Mouse (Mus musculus) spleen, postnatal 10 days (tissue): ENCODE measurements around the gene Rhoh.

Source experiments
- DNase-seq, 2 experiments: peaks; one replicate each; pipeline ENCODE4 v3.0.0; 2021 to 2022; ENCODE audit warnings: low spot score in 2 of 2

Rhoh gene

DNA sequence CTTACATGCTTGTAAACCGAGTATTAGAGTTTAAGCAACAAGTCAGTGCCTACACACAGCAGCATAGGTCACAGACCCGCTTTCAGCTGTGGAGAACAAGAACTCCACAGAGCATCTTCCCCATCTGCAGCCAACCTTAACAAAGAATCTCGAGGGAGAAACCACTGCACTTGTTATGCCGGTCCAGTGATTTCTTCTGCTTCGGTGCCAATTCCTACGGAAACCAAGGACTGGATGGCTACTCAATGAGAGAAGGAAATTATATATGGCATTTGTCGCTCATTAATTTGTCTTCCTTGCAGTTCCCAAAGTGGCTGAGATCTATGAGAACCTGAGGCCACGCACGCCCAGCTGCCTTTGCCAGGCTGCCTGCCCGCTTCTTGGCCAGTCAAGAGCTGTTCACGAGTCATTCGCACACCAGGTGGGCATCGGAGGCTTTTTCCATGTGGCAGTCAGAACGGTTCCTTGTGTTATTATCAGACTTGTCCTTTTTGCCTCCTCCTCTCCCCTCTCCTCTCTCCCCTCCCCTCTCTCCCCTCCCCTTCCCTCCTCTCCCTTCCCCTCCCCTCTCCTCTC lies 30.3 kb downstream of the Rhoh start:
- DNase-seq: no peak

DNA sequence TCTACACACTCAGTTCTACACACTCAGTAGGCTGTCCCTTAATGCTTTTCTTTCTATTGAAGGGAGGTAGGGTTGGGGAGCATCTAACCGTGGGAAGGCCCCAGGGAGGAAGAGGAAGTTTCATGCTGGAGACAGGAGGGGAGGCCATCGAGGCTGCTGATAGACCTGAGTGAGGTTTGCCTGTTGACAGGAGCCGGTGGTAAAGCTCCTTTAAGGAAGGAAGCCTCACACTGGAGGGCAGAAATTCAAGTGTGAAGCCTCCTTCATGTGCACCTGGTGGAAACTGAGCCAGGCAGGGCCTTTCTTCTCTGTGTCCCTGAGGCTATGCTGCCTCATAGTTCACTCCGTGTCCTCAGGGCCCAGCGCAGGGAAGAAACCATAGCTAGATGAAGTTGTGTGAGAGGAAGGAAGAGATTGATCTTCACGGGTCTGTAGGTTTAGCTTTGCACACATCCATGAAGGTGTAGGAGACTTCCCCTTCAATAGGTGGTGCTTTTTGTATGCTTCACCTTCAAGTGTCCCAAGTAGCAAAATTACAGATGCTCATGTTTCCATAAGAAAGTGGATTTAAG lies 34.2 kb downstream of the Rhoh start:
- DNase-seq: no peak

DNA sequence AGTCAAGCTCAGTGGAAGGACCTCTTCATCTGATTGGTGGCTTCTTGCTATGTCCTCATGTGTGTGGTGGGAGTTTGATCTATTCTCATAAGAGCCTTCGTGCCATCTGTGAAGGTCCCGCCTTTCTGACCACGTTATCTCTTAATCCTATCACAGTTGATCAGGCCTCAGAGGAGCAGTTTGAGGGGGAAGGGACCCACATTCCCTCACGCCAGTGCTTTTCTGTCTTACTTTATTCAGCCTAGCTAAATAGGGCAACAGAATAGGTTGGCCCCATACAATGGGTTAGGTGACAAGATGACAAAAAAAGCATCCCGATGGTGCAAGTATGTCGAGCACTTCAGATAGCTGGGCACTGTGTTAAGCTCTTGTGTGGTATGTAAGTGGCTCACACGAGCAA lies 34.8 kb downstream of the Rhoh start:
- no peak for DNase-seq

DNA sequence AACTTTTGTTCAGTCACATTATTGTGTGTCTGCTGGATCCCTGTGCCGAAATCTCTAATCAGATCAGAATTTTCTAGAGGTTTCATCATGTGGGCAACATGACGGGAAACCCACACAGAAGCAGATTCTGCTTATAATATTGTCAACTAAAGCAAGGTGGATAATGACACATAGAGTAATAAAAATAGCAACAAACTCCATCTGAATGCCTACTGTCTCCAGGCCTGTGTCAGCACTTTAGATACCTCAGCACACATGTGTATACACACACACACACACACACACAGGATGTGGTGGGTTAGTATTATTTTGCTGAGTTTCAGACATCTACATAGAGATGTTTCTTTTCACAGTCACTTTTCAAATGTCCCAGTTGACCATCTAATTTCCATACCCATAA lies 36.7 kb downstream of the Rhoh start:
- no peak for DNase-seq

DNA sequence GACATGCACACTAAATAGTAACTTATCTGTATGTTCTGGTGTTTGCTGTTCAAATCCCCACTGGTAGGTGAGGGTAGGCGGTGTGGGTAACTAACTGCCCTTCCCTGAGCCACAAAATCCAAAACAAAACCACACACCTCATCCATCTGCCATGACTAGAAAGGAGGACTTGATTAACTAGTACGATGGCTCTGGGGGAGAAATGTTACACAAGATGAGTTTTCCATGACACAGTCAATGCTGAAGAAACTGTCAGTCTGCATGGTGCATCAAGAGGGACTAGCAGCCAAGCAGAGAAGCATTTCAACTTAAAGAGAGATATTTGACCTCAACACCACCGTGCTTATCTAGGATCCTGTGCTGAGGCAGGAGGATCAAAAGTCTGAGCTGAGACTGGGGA lies 37.7 kb downstream of the Rhoh start:
- DNase-seq: no peak

DNA sequence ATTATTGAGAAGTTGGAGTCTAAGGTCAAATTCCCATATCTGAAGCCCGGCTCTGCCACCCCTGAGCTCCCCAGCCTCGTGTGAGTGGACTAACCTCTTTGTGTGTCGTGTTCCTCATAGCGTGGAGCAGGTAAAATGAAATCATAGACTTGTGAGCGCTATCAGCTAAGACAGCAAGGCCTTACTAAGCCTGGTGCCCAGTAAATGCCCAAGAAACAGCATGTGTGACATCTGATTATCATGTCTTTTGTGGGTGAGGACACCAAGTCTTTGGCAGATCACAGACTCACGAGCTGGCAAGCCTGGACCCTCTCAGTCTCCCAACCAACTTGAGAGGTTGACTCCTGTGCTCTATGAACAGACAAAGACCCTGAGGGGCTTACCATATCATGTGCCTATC lies 39.1 kb downstream of the Rhoh start:
- DNase-seq: no peak

DNA sequence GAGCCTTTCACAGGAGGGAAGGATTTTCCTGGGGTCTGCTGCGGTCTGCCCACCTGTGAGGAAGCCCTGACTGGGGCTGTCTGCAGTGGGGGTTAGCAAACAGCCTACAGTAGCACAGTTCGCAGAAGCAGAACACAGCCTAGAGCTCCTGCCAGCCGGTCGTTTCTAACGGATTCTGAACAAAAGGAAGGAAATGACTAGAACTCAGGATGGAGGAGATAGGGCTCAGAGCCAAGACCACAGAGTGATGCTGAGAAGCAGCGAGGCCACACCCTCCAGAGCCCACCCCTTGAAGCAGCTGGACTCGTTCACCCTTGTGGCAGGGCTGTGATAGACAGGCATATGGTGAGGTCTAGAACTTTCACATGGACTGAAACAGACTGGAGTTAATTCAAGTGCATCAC lies 39.9 kb downstream of the Rhoh start:
- peak in 1 of 2 experiments; percentile 69 for DNase-seq

DNA sequence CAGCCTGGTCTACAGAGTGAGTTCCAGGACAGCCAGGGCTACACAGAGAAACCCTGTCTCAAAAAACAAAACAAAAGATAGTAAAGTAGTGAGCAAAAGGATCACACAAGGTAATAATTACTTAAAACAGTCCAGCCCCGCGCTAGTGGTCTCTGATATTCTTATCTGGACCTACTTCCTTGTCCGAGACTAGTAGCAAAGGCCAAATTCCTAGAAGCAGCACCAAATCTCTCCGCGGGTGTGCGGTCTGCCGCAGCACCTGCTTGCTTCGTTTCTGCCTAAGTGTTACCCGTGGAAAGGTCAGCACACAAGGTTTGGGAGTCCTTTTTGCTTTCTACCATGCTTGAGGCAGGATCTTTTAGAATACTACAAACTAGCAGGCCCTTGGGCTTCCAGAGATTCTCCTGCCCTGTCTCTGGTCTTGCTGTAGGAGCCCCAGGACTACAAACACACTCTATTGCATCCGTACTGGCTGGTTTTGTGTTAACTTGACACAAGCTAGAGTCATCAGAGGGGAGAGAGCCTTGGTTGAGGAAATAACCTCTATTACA lies 40.9 kb downstream of the Rhoh start:
- no peak for DNase-seq

DNA sequence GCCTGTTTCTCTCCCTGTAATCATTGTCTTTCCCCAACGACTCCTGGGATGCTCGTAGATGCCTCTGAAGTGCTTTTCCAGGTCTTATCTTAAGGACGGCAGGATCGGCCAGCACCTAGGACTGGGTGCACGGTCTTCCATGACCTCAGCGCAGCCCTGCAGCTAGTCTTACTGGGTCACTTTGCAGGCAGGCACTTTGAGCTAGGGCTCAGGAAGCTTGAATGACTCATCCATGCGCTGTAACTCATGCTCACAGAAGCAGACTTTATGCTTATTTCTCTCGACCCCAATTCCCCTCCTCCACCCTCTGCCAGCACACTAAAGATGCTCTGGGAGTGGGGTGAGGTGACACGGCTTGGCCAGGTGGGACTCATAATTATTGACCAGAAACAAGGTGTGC lies 41.8 kb downstream of the Rhoh start:
- DNase-seq: no peak

DNA sequence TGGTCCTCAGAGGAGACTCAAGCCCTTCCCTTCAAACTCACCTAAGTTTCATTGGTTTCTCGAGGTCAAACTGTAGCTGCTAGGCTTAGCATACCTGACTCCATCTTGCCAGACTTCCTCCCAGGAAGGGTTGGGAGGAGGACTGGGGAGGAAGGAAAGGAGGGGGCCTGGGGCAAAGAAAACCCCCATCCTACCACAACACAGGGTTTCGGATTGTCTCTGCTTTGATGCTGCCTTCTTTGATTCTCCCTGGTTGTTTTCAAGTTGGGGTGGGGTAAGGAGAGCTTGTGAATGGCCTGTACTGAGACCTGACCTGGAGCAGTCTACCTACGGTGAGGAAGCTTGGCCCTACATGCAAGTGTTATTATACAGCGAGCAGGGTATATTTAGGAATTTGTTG lies 43.5 kb downstream of the Rhoh start:
- no peak for DNase-seq

DNA sequence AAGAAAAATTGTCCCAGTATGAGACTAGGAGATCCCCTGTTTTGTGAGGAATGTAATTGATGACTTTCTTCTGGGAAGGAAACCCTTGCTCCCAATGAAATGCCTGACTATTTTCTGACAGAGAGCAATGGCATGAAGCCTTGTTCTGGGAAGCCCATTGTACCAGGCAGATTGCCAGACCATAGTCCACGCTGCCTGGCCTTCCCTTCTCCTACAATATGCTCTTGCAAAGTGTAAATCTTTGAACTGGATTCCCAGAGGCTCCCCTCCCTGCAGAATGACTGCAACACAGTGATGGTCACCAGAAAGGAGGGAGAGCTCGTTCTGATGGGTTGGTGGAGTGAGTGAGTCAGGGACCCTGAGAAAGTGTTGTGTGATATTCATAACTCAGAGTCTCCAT lies 47.7 kb downstream of the Rhoh start:
- no peak for DNase-seq

DNA sequence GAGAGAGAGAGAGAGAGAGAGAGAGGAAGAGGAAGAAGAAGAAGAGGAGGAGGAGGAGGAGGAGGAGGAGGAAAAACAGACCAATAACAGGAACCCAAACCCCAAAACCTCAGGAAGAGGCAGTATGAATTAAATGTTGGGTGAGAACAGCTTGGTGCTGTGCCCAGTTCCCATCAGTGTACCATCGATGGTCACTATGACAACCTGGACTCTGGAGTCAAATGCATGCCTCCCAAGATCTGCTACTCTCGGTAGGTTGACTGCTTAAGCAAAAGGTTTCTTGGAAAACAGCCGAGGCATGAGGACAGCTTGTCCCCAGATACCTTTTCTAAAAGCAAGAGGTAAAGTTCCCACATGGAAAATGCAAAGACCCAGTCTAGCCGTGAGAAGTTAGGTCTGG lies 48.3 kb downstream of the Rhoh start:
- DNase-seq: no peak

DNA sequence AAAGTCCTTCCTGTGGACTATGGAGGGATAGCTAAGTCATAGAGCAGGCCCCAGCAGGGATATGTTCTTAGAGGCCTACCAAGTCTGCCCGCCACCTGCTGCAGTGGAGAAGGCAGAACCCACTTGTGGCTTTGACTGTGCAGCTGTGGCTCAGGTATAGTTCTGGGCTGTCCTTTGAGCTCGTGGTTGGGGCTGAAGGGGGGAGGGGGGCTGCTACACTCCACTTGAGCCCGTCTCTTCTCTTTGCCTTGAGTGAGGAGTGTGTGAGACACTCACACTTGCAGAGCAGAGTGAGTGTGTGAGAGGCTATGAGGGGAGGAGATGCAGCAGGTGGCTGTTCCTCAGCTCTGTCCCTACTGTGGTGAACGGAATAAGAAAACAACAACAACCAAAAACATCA lies 49.4 kb downstream of the Rhoh start:
- peak in 1 of 2 experiments; percentile 61 for DNase-seq

DNA sequence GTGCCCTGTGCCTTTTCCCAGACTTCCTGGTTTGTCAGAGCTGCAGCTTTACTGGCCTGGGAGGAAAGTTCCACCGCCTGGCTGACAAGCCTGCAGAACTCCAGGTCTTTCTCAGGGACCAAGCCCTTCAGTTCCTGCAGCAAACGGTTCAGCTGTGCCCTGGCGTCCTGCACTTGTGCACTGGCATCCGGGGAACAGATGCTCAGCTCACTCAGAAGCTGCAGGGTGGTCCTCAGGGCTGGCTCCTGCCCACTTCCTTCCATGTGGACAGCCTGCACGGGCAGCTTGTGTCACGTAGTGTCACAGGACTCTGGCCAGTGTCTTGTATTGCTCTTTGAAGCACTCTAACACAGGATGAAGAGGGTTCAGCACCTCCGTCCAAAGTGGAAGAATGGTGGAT lies 50.7 kb downstream of the Rhoh start:
- DNase-seq: no peak

DNA sequence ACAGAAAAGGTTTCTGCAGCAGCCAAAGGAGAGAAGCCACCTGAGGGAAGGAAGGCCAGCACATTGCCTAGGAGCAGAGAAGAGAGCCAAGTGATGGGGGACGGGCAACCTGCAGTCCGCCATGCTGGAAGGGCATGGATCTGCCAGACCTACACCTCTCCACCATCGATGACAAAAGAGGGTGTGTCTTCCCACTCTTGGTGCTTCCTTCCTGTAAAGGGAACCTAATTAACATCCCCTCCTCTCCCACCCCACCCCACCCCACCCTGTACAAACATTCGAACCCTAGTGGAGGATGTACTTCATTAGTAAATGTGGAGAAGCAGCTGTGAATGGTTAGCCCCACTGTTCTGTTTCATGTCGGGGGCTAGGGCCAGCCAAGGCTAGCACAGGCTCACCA lies 51.2 kb downstream of the Rhoh start:
- DNase-seq: no peak

DNA sequence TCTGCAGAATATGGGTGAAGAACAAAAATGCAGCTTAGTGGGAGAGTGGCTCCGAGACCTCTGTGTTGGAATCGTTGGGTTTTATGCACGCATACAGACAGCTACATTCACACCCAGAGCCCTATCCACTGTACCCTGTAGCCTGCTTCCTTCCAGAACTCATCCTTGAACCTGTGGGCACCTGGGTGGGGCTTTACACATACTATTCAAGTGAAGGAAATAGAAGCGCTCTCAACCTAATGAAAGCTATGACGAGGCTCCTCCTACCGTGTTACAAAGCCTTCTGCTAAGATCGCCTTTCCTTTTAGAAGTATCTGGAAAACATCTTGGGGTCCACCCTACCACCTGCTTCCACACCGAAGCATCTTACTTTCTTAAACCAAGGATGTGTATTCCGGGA lies 52.1 kb downstream of the Rhoh start:
- DNase-seq: no peak

DNA sequence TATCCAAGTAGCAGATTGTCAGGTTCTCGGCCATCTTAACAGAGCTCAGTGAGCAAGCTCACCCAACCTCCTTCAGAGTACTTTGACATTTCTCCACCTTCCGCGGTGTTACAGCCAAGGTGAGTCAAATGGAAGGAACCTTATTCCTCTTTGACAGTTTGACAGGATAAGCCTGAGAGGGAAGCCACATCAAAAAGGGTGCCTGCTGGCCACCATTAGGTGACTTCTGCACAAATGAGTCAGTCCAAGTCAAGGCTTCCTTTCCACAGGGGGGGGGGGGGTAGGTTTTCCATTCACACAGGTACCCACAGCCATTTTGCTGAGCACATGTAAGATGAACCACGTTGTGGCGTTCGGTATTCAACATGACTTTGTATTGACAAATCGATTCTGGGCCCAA lies 53.3 kb downstream of the Rhoh start:
- no peak for DNase-seq

DNA sequence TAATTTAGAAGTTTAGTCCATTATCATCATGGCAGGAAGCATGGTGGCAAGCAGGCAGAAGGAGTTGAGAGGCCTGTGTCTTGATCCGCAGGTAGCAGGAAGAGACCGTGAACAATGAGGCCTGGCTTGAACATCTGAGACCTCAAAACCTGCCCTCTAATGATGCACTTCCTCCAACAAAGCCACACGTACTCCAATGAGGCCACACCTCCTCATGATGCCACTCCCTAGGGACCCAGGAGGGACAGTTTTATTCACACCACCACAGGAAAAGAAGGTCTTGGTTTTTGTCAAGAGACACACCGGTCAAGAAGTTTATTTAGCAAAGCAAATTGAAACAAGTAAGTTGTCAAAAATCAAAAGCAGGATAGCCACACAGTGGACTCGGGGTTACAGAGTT lies 55.9 kb downstream of the Rhoh start:
- DNase-seq: no peak

DNA sequence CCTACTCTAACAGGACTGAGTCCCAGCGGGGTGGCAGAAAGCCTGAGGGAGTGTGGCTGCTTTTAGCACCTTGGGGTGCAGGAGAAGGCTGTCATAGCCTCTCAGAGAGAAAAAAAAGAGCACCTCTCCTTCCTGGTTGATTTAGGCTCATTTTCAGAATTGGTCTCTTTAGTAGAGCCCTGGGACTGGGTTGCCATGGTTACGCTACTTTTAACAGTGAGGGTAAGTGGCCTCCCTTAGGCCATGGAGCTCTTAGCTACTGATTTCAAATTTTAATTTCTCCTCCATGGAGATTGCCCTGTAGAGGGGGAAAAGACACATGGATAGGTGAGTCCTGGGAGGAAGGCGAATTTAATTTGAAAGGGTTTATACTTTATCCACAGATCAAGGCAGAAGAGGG lies 57.6 kb downstream of the Rhoh start:
- DNase-seq: no peak

DNA sequence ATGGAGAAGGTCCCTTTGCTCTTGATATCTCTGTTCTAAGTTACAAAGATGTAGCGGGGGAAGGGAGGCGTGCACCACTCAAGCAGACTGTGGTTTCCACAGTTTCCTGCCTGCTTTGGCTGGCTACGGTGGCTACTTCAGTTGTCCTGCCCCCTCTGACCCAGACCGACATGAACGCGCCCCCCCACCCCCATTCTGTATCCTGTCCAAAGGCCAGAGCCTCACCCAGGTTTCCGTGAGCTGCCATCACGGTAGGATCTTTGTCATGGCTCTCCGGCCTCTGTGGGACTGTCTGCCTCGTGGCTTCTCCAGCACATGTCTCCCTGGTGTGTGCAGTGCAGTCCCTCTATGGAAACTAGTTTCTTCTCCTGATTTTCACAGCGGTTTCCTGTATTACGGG lies 58.3 kb downstream of the Rhoh start:
- DNase-seq: peak in 1 of 2 experiments; percentile 65

DNA sequence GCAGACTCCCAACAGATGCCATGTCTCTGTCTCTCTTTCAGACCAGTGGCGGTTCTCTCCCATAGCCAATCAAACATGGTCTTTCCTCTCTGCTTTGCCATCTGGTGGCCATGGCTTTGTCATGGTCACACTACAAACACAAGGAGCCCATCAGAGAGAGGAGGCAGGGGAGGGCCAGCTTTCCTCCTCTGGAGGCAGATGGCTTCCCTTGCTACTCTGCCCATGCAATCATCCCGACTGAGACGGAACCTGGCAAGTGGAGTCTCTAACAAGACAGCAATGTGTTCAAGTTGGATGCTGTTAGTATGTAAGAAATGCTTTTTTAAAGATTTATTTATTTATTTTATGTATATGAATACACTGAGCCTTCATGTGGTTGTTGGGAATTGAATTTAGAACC lies 58.9 kb downstream of the Rhoh start:
- DNase-seq: no peak

DNA sequence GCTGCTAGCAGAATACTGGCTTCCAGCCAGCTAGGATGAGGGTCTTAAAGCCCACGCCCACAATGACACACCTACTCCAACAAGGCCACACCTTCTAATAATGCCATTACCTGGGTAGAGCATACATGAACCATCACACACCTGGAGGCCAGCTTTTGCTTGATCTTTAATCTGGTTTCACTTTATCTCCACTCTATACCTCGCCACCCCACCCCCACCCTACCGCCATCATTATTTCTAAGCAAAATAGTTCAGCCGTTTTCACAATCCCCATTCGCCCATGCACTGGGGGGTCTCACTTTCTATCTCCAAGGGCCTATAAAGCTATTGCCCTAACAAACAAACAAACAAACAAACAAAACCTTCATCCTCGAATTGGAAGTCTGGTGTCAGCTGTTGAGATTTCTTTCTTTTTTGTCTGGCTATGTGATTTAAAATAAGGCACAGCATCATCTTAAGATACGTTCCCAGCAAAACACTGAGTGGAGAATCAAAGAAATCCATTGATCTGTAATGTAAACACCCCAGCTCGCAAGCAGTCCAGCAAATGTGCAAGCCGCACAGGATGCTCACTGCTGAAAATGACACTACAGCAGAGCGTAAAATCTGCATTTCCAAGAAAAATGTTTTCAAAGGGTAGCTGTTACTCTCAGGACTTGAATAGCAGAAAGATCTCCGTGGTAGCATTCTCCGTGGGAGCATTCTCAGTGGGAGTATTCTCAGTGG lies 59.9 kb downstream of the Rhoh start:
- no peak for DNase-seq

DNA sequence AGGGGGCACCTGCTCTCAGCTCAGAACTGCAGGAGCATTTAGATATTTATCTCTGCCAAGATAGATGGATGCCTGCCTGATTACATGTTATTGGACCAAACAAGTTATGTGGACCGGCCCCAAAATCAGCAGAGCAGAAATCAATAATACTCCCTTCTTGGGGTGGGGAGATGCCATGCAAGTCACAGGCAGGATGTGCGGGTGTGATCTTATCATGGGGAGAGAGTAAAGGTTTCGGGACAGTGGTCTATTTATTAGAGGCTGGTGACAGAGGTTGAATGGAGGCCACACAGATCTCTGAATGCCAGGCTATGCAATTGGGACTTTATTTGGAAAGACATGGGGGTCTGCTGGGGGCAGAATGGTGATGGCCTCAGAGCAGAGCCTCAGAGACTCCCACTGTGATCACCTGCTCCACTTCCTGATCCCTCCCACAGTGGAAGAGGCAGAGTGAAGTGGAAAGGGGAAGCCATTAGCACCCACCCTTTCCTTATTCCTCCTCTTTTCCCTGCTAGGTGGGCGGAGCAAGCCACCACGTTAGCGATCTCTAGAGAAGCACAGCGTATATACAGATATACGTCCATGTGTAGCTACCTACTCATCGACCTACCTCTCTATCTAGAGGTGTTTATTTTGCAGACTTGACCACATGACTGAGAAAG lies 60.6 kb downstream of the Rhoh start:
- no peak for DNase-seq
